Mouse (Mus musculus) natural killer cell, adult 2 months (primary cell): ENCODE results near the gene Tnks2.
A peak's percentile ranks its signal among the peaks of the same experiment; 100 is the strongest.
"Not testable (repeated sequence)": the region's sequence is repeated elsewhere in the genome, so short reads cannot be mapped to it uniquely, and the experiment has no call there.

ENCODE experiments used
- DNase-seq, 2 experiments: peaks; one replicate each; pipeline ENCODE4 v3.0.0; 2022; ENCODE audit warnings: low spot score in 2 of 2

Gene Tnks2

DNA sequence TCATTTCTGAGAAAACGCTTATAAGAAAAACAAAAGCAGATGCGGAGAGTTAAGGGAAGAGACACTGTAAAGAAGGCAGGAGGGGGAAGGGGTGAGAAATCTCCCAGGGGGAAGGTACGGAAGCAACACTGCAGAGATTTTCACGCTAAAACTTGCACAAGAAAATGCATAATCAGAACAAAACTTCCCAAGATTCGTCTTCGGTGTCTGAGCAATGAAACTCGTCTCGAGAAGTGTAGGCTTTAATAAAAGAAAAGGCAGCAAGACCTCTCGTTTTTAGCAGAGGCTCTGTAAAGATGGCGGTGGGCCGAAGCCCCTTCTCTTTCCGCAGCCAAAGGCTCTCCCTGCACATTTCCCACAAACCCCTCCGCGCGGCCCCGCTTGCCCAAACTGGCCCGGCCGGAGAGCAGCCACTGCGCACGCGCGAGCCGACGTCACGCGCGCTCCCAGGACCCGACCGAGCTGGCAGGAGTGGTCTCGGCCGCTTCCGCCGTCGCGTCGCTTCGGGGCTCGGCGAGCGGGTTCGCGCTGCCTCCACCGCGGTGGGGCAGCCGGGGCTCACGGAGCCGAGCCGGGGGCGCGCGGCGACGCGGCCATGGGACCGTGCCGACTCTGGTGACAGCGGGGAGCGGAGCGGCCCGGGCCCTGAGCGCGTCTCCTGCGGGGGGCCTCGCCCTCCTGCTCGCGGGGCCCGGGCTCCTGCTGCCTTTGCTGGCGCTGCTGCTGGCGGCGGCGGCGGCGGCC is at the start of gene Tnks2:
Gene Tnks2, plus strand, starts transcription at position 445 of the 744 bp plus-strand sequence.
- DNase-seq = peak; percentile 90 to 92

GRCm38 (mm10) chr19:36789873-36790733 is 43.9 kb upstream of the Tnks2 start:
- no peak for DNase-seq

DNA sequence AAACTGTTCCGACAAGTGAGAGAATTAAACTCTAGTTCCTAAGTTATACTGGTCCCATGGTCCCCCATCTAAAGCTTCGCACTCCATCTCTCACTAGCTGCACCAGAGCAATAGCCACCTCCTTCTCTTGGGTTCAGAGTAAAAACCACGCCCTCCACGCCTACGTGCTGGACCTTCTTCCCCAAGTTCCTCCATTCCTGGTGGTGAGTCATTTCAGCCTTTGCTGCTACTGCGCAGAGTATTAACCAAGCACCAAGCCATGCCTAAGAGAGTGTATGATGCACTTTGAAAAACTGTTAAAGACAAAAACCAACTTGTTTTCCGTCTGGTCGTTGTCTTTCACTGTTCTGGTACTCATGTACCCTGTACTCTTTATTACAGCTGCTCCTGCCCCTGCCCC is 41.4 kb upstream of the Tnks2 start:
- no peak for DNase-seq

GRCm38 (mm10) chr19:36793450-36793849 is 40.6 kb upstream of the Tnks2 start:
- no peak for DNase-seq

- no peak for DNase-seq
Observed at GRCm38 (mm10) chr19:36794008-36794407, 40.0 kb upstream of the Tnks2 start.

DNA sequence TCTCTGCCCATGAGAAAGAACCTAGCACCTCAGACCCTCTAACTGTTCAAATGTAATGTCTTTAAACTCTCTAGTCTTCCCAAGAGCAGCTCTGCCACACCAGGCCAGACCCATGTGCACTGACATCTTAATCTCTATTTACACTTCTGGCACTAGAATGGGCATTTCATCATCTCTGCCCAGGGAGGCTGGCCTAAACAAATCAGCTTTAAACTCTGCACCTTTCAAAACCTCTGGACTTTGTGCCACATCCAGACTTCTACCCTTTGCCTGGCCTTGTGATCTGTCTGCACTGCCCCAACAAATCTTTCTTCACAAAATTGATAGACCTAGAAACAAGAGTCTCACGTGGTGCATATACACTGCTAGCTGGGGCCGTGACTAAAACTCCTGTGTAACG is 38.8 kb upstream of the Tnks2 start:
- DNase-seq = no peak

DNA sequence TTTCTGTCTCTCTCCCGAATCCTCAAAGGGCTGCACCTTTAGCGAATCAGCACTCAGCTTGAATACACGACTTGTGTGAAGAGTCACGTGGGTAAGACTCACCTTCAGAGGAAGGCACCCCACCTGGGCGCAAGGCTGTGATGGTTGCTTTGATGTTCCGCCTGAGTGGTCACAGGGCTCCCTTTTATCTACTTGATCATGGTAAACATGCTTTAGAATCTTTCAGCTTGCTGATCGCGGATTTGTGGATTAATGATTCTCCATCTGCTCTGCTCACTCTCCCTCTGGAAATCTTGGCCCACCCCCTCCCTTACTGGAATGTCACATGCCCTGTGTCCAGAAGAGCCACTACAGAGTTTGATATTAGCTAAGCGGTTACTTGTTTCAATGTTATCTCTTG is 37.1 kb upstream of the Tnks2 start:
- no peak for DNase-seq

DNA sequence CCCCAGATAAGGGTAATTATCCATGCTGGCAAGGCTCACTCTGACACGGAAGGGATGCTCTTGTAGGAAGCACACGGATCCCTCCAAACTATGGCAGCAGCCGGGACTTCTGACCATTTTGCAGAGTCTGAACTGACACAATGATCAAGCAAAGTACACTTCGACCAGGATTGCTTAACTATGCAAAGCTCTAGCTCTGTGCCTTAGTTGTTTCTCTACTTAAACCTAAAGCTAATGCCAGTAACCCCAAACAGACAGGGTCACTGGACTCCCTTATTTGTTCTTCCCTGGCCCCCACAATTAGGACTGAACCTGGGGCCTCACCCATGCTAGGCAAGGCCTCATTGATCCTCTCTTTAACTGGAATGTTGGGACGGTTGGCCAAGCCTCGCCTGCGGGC is 33.7 kb upstream of the Tnks2 start:
- no peak for DNase-seq

GRCm38 (mm10) chr19:36801856-36802641 is 32.0 kb upstream of the Tnks2 start:
- DNase-seq = no peak

GRCm38 (mm10) chr19:36803403-36803802 is 30.6 kb upstream of the Tnks2 start:
- no peak for DNase-seq

- no peak for DNase-seq
Observed at GRCm38 (mm10) chr19:36806842-36807241, 27.2 kb upstream of the Tnks2 start.

DNA sequence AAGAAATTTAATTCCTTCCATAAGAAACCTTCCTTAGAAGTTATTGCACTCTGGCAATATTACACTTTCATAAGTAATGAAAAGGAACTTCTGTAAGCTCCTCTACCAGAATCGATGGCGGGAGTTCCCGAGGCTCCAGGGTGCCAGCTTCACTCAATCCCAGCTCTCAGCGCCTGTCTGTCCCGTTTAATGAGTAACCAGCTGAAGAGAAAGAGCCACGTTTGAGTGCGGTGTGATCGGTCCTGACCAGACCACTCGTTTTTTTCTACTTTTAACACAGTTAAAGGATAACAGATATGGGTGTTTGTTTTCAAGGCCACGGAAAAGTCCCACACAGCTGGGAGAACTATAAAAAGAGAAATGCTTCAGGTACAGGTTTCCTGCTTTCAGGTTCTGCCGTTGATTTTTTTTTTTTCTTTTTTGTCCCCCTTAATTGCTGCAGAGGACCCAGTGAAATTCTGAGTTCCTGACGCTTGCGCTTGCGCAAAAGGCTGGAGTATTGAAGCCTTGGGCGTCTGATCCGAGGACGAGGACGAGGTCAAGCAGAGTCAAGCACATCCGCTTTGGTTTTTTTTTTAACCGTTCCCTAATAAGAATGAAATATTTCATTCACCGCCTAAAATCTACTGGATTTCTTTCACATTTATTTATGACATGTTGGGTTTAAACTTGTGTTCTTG is 25.5 kb upstream of the Tnks2 start:
- no peak for DNase-seq

GRCm38 (mm10) chr19:36809476-36810168 is 24.4 kb upstream of the Tnks2 start:
- DNase-seq = no peak

- DNase-seq = no peak
Observed at GRCm38 (mm10) chr19:36812011-36812410, 22.0 kb upstream of the Tnks2 start.

DNA sequence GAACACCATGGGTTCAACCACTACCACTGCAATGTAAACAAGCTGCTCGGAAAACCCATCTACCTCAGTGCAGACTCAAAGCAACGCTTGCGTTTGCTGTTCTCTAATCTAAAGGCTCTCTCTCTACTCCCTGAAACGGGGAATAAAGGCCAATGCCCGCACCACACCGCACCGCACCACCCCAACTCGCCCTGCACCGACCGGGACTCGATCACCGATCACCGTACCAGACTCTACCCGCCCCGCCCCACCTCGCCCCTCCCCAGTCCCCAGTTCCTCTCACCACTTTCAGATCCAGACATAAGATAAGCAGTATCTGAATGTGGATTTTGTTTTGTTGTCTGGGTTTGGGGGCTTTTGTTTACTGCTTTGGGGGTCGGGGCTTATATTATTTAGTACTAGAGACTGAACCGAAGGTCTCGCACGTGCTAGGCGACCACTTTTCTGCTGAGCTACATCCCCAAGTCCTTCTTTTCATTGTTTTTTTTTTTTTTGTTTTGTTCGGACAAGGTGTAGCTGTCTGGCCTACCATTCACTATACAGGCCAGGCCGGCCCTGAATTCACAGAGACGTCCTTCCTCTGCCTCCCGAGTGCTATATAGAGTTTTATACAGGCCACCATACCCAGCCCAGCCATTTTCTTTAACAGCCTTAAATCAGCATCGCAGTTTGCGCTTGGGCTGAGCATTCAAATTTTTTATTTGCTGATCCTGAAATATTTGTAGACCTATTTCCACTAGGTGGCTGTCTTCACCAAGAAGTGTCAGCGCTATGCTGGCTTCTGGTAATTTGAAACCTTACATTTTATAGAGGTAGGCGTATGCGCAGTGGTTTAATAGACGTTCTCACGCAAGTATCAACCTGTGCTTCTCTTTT is 18.4 kb upstream of the Tnks2 start:
- peak; percentile 41 to 56 for DNase-seq

DNA sequence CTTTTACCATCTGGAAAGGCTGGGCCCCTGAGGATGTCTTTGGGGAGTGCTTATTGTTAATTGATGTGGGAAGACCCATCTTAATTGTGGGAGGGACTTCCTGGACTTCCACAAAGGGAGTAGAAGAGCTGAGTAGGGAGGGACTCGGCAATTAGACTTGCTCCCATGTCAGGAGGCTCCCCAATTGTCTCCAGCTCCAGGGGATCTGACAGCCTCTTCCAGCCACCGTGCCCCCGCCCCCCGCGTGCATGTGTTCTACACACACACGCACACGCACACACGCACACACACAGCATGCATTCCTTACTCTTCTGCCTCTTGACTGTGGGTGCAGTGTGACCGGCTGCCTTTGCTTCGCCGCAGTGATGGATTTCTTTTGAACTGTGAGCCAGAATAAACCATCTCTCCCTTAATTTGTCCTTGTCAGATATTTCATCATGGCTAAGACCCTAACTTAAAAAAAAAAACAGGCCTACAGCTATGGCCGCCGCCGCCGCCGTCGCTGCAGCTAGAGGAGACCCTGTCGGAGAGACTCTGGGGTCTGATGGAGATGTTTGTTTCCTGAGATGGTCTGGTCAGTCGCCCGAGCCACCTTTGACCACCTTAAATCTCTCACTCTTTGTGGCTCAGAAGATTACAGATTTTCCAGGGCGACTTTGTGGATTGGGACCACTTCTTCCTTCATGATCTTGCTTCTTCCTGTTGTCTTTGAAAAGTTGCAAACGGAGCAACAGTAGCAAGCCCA is 15.7 kb upstream of the Tnks2 start:
- no peak for DNase-seq

DNA sequence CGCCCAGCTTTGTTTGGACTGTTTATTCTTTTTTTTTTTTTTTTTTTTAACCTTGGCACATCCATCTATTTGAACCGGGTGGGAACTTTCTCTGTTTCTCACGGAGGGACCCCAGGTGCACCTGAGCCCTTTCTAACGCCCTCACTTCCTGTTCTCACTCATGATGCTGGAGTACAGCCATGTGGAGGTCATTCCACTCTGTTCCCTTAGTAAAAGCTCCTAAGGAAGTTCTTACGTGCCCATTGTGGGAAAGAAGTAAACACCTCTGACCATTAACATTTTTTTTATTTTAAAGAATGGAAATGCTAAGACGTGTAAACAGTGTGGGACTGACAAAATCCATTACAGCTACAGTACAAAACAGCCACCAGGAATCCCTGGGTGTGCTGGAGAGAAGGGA is 14.8 kb upstream of the Tnks2 start:
- no peak for DNase-seq

GRCm38 (mm10) chr19:36820469-36820868 is 13.6 kb upstream of the Tnks2 start:
- DNase-seq = no peak

GRCm38 (mm10) chr19:36821301-36821700 is 12.7 kb upstream of the Tnks2 start:
- not testable (repeated sequence) for DNase-seq
